ENCODE assay signal across 8 mouse cellular contexts in genomic region chr8:12502321-12502775, GRCm38 (mm10).
DNase-seq lines count a peak whose midpoint lies in the region; ATAC-seq lines count a peak whose summit lies in the region.

No protein-coding gene starts in this region.

- H3K4me2 ChIP-seq in heart, embryonic 16.5 days (ENCODE audit: low read depth, low read length): peak overlapping the region; percentile 59
- peak overlapping the region; percentile 44 for H3K4me2 ChIP-seq in embryonic facial prominence, embryonic 13.5 days

- H3K27ac ChIP-seq in heart, embryonic 16.5 days (ENCODE audit: low read length): no peak overlapping the region
- H3K27ac ChIP-seq in embryonic facial prominence, embryonic 13.5 days: no peak overlapping the region

- no peak overlapping the region for H3K9ac ChIP-seq in heart, embryonic 16.5 days (ENCODE audit: low read length)
- H3K9ac ChIP-seq in embryonic facial prominence, embryonic 13.5 days: no peak overlapping the region

- DNase-seq in heart, adult 11 months: no peak
- DNase-seq in kidney, postnatal 14 days: peak; percentile 32
- DNase-seq in neural tube, embryonic 10.5 days (ENCODE audit: extremely low spot score, low spot score): peak; percentile 66
- no peak for DNase-seq in spleen, postnatal 4 days (ENCODE audit: low spot score in 2 of 2)
- DNase-seq in thymus, postnatal 0 days (ENCODE audit: low spot score): no peak
- DNase-seq in adrenal gland, adult 18-20 months (ENCODE audit: low spot score in 2 of 2): no peak

- no peak for ATAC-seq in heart, embryonic 16.5 days (replicated peaks; ENCODE audit: extremely low read depth, insufficient read depth, low FRiP score)
- no peak for ATAC-seq in embryonic facial prominence, embryonic 13.5 days (ENCODE audit: insufficient number of reproducible peaks, insufficient read depth, low FRiP score, low TSS enrichment, low read depth)

- no peaks in the 10 kb centered on the region for H3K9me3 ChIP-seq in heart, embryonic 16.5 days (replicated peaks; ENCODE audit: control insufficient read depth, low read length)
- H3K9me3 ChIP-seq in embryonic facial prominence, embryonic 13.5 days: no peaks in the 10 kb centered on the region

- H3K27me3 ChIP-seq in heart, embryonic 16.5 days (ENCODE audit: control insufficient read depth, insufficient read depth, low read length): peaks cover 77% of the 10 kb centered on the region
- H3K27me3 ChIP-seq in embryonic facial prominence, embryonic 13.5 days: peaks cover 94% of the 10 kb centered on the region

- H3K4me1 ChIP-seq in heart, embryonic 16.5 days (ENCODE audit: control insufficient read depth, insufficient read depth, low read length): 0 out of 2 replicates have a peak, but pooled peaks cover 5% of the 10 kb centered on the region
- peaks cover 20% of the 10 kb centered on the region for H3K4me1 ChIP-seq in embryonic facial prominence, embryonic 13.5 days

- H3K36me3 ChIP-seq in heart, embryonic 16.5 days (ENCODE audit: control insufficient read depth, insufficient read depth): no peaks in the 10 kb centered on the region
- no peaks in the 10 kb centered on the region for H3K36me3 ChIP-seq in embryonic facial prominence, embryonic 13.5 days

- WGBS in heart, embryonic 16.5 days: under 1% methylated on average over 22 of the region's 22 CpGs
- under 1% methylated on average over 22 of the region's 22 CpGs for WGBS in embryonic facial prominence, embryonic 13.5 days

- peak overlapping the region; percentile 42 for H3K4me3 ChIP-seq in heart, embryonic 16.5 days (ENCODE audit: low read length)
- peak overlapping the region; percentile 26 for H3K4me3 ChIP-seq in embryonic facial prominence, embryonic 13.5 days

Comparison
In these comparisons a context has a peak if more than half of its experiments do, and no peak if none do; other contexts are left out.
1. DNase-seq: peak in kidney, postnatal 14 days (single experiment) and neural tube, embryonic 10.5 days (single experiment); none in heart, adult 11 months (single experiment), spleen, postnatal 4 days (0 of 2), thymus, postnatal 0 days (single experiment) and adrenal gland, adult 18-20 months (0 of 2).